Mouse (Mus musculus): ENCODE data around the gene Ank2.

- no peak for TF ChIP-seq CTCF (IDR thresholded peaks at IDR 0.05; ENCODE audit: low read depth, low read length)
- TF ChIP-seq GATA1 (IDR thresholded peaks at IDR 0.05; ENCODE audit: borderline replicate concordance, low read length) = no peak
- no peak for TF ChIP-seq TAL1 (conservative IDR thresholded peaks at IDR 0.05; ENCODE audit: low read depth, low read length)
- no peak for TF ChIP-seq POLR2AphosphoS5 (IDR thresholded peaks at IDR 0.05; ENCODE audit: insufficient replicate concordance, low read depth, low read length)
Observed at GRCm38 (mm10) chr3:126998742-126999112, 500.4 kb downstream of the Ank2 start.

Data from G1E (cell line).